Mouse (Mus musculus): Measurements from ENCODE around the gene Fam57b.
"Not testable (repeated sequence)": the region's sequence is repeated elsewhere in the genome, so short reads cannot be mapped to it uniquely, and the experiment has no call there.

Gene Fam57b

DNA sequence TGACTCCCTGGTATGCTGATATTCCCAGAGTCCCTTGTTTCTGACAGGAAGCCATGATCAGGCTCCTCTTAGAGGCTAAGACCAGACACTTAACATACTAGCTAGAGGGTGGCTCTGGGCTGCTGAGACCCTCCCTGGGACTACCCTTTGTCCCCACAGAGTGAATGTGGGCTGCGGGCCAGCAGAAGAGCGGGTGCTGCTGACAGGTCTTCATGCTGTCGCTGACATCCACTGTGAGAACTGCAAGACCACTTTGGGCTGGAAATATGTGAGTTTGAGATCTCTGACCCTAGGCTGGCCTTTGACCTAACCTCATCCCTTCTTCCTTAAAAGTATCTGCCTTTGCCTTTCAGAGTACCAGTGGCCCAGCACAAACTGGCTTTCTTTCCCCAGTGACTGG lies 19.3 kb upstream of the Fam57b start:
- no peak for DNase-seq

DNA sequence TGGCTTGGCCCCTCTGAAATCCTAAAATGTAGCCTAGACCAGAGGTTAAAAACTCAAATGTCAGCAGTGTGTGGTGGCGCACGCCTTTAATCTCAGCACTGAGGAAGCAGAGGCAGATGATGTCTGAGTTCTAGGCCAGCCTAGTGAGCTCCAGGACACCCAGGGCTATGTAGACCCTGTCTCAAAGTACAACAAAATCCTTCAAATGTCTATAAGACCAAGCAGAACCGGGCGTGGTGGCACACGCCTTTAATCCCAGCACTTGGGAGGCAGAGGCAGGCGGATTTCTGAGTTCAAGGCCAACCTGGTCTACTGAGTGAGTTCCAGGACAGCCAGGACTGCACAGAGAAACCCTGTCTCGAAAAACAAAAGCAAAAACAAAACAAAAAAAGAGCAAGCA lies 18.4 kb upstream of the Fam57b start:
- not testable (repeated sequence) for DNase-seq

DNA sequence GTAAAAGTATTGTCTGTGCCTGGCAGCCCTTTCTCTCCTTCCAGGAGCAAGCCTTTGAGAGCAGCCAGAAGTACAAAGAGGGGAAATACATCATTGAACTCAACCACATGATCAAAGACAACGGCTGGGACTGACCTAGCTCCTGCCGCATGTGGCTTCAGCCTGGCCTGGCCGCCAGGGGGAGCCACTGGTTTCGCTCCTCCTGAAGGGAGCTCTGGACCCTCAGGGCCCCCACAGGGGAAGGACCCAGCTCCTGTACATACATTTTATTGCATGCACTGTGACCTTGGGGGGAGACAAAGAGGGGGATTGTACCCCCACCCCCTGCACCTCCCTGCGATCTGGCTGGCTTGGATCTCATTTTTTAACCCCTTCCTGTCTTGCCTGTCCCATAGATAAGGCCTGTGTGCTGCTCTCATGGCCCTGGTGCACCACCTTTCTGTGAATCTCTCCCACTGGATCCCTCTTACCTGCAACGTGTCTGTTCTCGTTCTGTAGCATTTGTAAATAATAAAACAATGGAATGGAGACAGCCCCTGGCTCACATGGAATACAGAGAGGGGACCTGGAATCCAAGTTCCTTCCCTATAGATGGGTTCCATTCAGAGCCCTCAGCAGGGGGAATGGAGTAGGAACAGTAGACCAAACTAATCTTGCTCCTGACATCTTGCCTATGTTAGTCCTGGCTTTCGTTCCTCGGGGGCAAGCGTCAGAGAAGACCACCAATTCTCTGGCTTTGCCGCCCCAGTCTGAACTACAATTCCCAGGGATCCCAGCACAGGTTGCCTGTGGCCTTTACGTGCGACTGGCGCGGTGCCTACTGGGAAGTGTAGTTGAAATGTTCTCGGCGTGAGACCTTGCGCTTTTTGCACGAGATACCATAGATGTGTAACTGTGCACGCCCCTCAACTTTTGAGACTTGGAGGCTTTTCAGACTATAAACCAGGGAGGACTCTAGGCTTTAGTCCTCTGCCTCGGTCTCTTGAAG lies 17.2 kb upstream of the Fam57b start:
- DNase-seq = peak; percentile 90

DNA sequence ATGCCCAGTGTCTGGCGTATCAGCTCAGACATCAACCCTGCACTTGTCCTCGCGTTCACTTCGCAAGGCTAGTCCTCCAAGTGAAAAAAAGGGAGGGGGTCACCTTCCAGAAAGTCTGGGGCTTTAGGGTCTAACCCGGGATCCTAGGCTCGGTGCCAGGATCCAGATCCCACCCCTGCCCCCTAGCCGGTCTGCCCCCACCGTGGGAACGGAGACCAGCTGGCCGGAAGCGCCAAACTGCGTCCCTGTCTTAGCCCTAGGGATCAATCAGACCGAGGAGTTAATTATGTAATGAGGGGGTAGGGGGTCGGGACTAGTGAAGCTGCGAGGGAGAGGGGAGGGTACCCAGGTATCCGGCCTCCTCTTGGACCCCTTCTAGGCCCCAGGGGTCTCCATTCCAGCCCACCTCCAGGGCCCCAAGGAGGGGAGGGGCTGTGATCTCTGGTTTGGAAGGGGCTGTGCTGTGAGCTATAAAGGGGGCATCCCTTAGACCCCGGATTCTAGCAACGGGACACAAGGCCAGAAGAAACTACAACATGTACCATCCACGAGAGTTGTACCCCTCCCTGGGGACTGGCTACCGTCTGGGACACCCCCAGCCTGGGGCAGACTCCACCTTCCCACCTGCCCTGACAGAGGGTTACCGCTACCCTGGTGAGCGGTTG lies 16.4 kb upstream of the Fam57b start, which contains the start of gene Tbx6:
TSS of gene Tbx6 (plus strand) at position 513 of the 665 bp plus-strand sequence.
- no peak for DNase-seq

DNA sequence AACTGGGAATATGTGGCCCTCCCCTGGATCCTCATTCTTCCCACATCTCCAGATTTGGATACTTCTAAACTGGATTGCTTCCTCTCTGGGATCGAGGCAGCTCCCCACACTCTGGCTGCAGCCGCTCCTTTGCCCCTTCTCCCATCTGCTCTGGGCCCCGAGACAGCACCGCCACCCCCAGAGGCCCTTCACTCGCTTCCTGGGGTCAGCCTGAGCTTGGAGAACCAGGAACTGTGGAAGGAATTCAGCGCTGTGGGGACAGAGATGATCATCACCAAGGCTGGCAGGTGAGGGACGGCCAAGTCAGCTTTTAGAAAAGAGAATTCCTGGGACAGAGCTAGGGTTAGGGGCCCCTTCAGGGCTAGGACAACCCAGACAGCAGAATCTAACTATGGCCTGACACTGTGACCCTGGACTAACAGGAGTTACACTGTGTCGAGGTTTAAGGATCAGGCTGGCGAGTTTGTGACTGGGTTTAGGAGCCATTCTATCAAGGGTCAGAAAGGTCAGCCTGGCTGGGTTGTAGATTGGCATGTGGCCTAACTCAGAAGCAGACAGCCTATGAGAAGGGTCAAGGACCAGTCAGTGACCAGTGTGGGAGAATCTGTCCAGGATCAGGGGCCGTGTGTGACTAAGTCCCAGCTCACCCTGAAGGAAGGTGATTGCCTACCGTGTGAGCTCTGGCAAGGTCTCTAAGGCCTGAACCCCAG lies 15.7 kb upstream of the Fam57b start:
- DNase-seq = no peak

DNA sequence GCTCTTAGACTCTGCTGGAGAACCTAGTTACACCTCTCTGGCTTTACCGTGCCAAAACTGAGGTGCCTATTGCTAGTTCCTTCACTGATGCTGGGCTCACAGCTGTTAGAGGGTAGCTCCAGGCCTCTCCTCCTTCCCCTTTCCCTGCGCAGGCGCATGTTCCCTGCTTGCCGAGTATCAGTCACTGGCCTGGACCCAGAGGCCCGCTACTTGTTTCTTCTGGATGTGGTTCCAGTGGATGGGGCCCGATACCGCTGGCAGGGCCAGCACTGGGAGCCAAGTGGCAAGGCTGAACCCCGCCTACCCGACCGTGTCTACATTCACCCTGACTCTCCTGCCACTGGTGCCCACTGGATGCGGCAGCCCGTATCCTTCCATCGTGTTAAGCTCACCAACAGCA lies 14.8 kb upstream of the Fam57b start:
- no peak for DNase-seq

DNA sequence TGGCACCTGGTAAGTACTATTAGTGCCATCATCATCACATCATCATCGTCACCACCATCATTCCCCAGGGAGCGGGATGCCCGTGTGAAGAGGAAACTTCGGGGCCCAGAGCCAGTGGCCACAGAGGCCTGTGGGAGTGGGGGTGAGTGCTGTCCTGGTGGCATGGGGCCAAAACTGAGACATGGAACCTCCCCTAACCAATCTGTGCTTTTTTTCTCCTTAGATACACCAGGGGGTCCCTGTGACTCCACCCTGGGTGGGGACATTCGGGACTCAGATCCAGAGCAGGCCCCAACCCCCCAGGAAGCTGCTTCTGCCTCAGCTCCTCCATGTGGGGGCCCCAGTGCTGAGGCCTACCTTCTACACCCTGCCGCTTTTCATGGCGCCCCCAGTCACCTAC lies 13.0 kb upstream of the Fam57b start:
- no peak for DNase-seq

DNA sequence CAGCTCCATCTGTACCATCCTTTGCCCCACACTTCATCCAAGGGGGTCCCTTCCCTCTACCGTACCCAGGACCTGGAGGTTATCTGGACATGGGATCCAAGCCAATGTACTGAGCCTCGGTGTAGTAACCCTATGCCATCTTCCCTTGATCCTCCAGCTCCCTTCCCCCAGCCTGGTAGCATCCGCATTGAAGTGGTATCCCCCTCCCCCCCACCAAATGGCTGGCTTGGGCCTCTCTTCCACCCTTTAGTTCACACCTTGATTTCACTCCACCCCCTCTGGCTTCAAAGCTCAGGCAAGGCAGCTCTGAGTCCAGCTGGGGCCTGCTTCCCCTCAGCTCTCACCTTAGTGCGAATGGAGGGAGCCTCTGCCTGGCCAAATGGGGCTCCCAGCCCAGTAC lies 12.4 kb upstream of the Fam57b start:
- no peak for DNase-seq

DNA sequence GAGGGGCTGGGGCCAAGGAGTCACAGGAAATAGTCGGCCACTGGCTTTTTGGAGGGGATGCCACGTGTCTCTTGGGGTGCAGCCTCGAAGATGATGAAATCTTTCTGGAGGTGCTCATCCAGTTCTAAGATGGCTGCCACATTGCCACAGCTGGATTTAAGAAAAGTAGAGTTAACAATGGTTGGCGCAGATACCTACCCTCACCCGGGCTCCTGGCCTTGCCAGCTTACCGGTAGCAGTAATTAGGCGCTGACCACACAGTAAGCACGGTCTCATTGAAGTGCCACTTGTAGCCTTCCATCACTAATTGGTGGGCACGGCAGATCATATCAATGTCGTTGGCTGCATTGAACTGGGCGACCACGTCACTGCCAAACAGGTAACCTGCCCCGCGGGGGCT lies 11.3 kb upstream of the Fam57b start:
- DNase-seq = no peak

DNA sequence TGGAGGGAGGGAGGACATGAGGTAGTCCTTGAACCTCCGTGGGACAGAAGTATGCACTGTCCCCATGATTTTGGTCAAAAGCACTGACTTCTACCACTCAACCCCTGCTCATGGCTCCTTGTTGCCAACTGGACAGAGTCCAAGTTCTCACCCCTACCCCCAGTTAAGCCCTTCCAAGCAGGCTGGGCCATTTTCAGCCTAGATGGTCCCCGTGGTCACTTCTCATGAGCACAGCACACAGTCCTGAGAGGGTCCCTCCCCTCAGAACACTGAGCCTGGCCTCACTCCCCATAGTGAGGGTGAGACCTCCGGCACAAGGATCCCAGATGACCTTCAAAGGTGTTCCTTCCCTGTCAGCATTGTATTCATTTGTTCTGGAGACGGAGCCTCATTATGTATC lies 8.3 kb upstream of the Fam57b start:
- DNase-seq = no peak

DNA sequence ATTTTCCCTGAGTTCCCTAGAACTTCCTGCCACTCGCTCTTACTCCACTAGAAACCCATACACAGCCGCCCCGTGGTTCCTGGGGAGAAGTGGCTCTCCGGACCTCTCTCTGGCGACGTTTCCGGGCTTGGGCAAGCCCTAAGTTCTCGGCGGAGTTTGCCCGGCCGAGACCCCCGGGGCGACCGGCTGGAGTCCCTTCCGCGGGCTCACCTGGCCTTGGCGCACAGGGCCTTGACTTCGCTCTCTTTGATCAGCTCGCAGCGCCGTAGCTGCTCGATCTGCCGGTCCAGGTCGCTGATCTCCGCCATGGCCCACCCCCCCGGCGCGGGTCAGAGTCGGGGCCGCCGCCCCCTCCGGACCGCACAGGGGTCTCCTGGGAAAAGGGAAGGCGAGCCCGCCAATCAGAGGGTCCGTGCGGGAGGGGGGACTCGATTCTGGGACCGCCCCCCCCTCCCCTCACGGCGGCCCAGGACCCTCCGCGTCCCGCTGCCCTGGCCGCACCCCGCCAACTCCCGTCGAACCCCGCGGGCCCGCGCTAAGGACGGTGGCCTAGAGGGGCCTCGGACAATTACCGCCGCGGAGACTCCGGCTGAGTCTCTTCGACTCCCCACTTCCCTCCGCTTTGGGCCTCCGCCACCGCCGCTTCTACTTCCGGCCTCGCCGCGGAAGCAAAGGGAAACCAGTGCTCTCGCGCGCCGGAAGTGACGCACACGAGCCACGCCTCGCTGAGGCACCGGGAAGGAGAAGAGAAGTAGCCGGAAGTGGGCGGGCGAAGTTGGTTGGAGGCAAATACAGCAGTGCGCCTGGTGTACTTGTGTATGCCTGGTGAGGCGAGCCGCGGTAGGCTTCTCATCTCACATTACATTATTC lies 5.4 kb upstream of the Fam57b start, which contains the start of gene Ppp4c:
TSS of gene Ppp4c (minus strand) at position 646 of the 870 bp plus-strand sequence.
- DNase-seq = peak; percentile 96

DNA sequence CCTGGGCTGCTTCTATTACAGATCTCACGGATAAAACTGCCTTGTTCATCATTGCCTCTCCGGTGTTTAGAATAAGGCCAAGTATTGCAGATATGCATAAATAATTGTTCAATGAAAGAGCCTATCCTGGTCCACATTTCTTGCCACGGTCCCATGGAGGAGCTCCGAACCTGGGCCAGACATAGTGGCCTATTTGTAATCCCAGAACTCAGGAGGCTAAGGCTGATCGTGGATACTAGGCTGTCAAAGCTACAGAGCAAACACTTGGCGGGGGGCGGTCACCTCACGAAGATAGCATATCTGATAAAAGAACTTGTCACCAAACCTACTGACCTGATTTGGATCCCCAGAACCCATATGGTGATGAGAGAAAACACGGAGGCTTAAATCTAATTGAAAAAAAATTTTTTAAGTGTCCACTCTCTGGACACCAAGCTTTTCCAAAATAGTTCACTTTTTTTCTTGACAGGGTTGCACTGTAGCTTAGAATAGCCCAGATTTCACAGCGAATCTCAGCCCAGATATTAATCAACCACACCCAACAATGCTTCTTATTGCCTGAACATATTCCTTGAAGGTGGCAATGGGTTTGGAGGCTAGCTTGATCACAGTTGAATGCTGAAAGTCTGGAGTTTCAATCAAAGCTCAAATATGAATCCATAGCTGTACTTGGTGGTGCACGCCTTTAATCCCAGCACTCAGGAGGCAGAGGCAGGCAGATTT lies 4.6 kb upstream of the Fam57b start:
- DNase-seq = no peak

DNA sequence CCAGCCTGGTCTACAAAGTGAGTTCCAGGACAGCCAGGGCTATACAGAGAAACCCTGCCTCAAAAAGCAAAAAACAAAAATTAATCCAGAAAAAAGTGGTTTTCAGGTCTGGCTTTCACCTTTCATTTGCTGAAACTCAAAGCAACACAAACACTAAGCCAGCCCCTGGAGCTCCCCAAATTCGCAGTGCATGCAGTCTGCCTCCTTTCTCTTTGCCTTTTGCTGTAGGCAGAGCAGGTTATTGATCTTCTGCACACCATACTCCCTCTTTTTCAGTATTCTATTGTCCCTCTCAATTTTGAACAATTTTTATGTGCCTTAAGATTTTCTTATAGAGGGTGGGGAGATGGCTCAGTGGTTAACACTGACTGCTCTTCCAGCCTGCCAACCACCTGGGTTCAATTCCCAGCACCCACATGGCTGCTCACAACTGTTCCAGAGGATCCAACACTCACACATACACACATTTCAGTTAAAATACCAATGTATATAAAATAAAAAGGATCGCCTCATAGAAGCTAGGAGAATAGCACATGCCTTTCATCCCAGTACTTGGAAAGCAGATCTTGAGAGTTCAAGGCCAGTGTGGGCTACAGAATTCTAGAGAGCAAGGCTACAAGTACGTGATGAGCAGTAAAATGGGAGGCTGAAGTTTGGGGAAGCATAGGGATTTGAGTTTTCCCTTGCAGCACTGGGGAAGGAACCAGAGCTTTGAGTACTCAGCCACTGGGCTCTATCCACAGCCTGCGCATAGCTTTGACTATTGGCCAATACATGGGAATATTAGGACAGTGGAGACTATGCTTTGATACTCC lies 3.8 kb upstream of the Fam57b start:
- DNase-seq = no peak

DNA sequence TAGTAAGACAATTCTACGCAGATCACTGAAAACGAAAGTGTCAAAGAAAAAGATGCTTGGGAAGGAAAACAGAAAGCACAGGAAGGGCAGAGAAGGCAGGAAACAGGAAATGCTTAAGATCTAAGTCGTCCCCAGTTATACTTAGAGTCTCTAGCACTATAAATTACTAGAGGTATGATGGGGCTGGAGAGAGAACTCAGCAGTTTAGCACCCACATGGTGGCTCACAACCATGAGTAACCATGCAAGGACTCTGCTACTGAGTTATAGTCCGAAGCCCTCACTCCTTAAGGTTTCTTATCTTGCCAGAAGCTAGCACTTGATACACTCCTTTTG lies 3.2 kb upstream of the Fam57b start:
- no peak for DNase-seq

DNA sequence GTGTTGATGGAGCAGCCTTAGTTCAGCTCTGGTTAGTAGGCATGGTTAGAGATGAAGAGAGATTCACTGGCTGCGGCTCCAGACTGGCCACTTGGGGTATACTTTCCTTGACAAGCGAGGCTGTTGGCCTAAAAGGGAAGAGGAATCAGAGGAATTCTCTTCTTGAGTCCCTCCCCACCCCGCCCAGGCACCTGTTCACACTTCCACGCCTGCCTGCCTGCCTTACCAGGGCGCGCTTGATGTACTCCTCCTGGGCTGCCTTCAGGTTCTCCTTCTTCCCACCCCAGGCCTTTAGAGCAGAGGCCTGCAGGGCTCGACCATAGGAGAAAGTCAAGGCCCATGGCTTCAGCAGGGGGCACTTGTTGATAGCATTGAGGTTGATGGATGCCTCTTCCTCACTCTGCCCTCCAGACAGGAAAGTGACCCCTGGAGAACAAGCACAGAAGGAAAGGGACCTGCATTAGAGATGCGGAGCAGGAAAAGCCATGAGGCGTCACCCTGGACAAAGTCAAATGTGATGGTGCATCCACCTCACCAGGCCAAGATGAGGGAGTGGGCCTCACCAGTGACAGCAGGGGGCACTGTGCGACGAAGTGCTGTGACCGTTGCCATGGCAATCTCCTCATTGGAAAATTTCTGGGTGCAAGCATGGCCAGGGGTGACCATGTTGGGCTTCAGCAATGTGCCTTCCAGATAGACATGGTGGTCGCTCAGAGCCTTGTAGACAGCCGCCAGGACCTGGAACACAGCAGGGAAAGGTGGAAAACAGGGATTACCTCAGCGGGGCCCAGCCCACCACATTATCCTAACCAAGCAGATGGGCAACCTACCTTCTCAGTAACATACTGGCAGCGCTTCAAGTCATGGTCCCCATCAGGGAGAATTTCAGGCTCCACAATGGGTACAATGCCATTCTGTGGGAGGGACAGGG lies 1.8 kb upstream of the Fam57b start:
- no peak for DNase-seq

DNA sequence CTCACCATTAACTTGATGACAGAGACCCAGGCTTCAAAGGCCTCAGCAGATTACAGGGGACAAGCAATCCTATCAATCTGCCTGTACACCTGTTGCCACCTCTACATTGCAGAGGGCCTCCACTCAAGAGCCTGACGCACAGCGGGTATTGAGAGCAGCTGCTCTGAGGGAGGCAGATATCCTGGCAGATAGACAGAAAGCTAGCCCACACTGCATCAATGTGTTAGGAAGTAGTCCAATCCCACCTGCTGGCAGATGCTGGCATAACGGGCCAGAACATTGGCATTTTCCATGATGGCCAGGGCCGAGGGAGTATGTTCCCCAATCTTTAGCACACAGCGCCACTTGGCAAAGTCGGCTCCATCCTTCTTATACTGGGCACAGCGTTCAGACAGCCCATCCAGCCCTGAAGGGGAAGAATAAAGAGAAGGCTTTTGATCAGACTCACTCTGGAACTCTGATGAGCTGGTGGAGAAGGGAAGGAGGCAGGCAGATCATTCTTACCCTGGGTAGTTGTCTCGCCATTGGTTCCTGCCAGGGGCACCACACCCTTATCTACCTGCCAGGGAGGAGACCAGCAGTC lies 1.0 kb upstream of the Fam57b start:
- no peak for DNase-seq

DNA sequence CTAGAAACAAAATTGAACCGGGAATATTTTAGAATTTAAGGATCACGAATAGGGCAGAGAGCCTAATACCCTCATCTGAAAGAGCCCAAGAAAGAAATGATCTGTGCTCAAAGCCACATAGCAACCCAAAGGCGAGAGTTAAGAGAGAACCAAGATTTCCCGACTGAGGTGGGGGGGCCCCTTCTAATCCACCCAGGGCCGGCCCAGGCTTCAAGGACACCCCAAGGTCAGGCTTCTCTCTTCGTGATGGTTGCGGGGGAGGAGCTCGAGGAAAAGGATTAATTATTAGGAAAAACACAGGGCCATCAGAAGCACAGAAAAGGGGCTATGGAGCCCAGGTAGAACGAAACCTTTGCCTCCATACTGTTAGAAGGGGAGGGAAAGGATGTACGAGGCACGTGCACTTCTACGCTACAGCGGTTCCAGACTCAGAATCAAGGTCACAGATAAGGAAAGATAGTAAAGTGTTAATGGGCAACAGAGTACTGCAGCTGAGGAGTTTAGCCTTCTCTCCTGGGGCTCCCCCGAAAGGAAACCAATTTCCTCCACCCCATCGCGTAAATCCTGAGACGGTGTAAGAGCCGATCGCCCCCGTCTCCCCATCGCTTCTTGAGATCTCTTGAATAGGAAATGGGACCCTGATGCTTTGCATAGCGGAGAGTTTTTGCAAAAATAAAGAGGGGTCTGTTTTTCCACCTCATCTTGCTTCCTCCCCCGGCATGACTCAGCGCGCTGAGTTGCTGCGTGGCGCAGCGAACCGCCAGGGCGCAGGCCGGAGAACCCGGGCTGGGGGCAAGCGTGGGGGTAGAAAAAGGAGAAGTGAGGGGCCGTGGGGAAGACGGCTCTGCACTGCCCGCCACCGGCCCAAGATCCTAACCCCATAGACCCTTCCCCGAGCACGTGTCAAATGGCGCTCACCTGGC lies 920 bp downstream of the Fam57b start:
- DNase-seq = peak; percentile 73

DNA sequence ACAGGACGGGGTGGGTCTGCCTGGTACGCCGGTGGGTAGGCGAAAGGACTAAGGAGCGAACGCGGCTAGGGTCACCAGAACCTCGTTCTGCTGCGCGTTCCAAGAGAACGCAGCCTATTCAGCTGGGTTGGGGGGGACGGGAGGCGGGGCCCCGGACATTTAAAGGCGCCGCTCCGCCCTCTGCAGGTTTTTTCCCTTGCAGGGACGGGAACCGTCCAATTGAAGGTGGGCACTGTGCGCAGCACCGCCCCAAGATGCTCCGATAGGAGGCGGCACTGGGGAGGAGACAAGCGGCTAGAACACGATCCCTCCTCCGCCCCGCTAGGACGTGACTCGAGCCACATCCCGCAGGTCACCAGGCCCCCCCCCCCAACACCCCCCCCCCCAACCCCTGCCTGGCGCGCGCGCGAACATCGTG lies 1.6 kb downstream of the Fam57b start:
- peak; percentile 97 for DNase-seq

Measured in liver (tissue).